Mouse (Mus musculus): ENCODE data around the gene Olfr1336.

DNA sequence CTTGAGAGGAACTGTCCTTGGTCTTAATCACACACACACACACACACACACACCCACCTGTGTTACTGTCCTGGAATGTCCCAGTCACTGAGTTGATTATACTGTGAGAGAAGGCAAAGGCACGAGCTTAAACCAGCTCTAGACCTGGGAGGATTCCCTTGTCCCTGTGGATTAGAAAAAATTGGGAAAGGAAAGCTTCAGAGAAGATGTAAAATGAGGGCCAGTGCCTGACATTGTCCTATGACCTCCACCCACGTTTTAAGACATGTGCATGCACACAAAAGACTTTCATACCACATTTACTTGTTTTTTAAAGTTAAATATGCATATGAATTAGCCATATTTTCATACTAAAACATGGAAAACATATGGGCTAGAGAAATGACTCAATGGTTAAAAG is 30.9 kb downstream of the Olfr1336 start, which contains the start of gene Olfr5:
- TF ChIP-seq CTCF (IDR thresholded peaks at IDR 0.05; ENCODE audit: borderline replicate concordance, control insufficient read depth, extremely low read depth, insufficient read depth, low read length, poor library complexity) (no peak), POLR2A (IDR thresholded peaks at IDR 0.05; ENCODE audit: control insufficient read depth, extremely low read depth, insufficient read depth, low read length, poor library complexity) (no peak)
